In genomic region chr6:101198284-101198942, GRCm38 (mm10) we compare ENCODE assay signal across 8 mouse cellular contexts.
DNase-seq lines count a peak whose midpoint lies in the region; ATAC-seq and TF ChIP-seq lines count a peak whose summit lies in the region.
"Had no signal": no experiment of that assay in that cellular context is flagged by ENCODE, and none has a peak within 500 bp of the region (broad histone marks: within the 10 kb centered on the region; RNA-seq: fewer than 3 reads in every experiment).

No protein-coding gene starts in this region.

- H3K9me3 ChIP-seq in ES-Bruce4 (replicated peaks; ENCODE audit: control insufficient read depth, insufficient read depth, low read length, poor library complexity, severe bottlenecking): no peaks in the 10 kb centered on the region
- no peaks in the 10 kb centered on the region for H3K9me3 ChIP-seq in neural tube, embryonic 15.5 days (replicated peaks)

- H3K4me3 ChIP-seq in ES-Bruce4 (ENCODE audit: low read depth, low read length): peak overlapping the region; percentile 3; the same call in 1 of the 2 replicates
- peak overlapping the region; percentile 47 for H3K4me3 ChIP-seq in neural tube, embryonic 15.5 days (replicated peaks)

- no peak for TF ChIP-seq EP300 in ES-Bruce4 (IDR thresholded peaks at IDR 0.05; ENCODE audit: insufficient read depth, low read depth, low read length)

- WGBS in neural tube, embryonic 15.5 days: 2% methylated on average over 24 of the region's 24 CpGs

- no peak for TF ChIP-seq CTCF in ES-Bruce4 (IDR thresholded peaks at IDR 0.05; ENCODE audit: low read depth, low read length)

- H3K27ac ChIP-seq in ES-Bruce4 (ENCODE audit: insufficient read depth, low read length): no peak overlapping the region
- peak overlapping the region; percentile 80 for H3K27ac ChIP-seq in neural tube, embryonic 15.5 days (replicated peaks)
- H3K27ac ChIP-seq: liver, embryonic 14.5 days had no signal

- TF ChIP-seq POLR2A in ES-Bruce4 (IDR thresholded peaks at IDR 0.05; ENCODE audit: insufficient read depth, low read length): no peak

- H3K4me2 ChIP-seq in neural tube, embryonic 15.5 days: peak overlapping the region; percentile 85

- H3K36me3 ChIP-seq in ES-Bruce4 (ENCODE audit: control insufficient read depth, insufficient read depth, low read length, poor library complexity, severe bottlenecking): no peaks in the 10 kb centered on the region
- H3K36me3 ChIP-seq in neural tube, embryonic 15.5 days: no peaks in the 10 kb centered on the region

- ATAC-seq in neural tube, embryonic 15.5 days (ENCODE audit: low FRiP score): peak; percentile 56

- DNase-seq in Muller cell, postnatal 12 days (ENCODE audit: inconsistent ontology term): peak; percentile 49
- peak; percentile 20 to 40 for DNase-seq in frontal cortex, postnatal 10 days (ENCODE audit: low spot score in 2 of 2)
- DNase-seq in layer of hippocampus, postnatal 10 days (ENCODE audit: low spot score in 2 of 2): peak; percentile 22 to 23
- DNase-seq in gastrocnemius, postnatal 4 days (ENCODE audit: low spot score in 2 of 2): no peak
- DNase-seq in T-cell, adult 2 months (ENCODE audit: low spot score): no peak

- no peak overlapping the region for H3K9ac ChIP-seq in ES-Bruce4 (ENCODE audit: low read depth, poor library complexity, severe bottlenecking)
- H3K9ac ChIP-seq in neural tube, embryonic 15.5 days (replicated peaks): peak overlapping the region; percentile 47
- H3K9ac ChIP-seq: liver, embryonic 14.5 days had no signal

- no peaks in the 10 kb centered on the region for H3K4me1 ChIP-seq in ES-Bruce4 (ENCODE audit: control insufficient read depth, insufficient read depth, low read length)
- peaks cover 56% of the 10 kb centered on the region for H3K4me1 ChIP-seq in neural tube, embryonic 15.5 days

- H3K27me3 ChIP-seq in ES-Bruce4 (ENCODE audit: control insufficient read depth, insufficient read depth, low read length, poor library complexity, severe bottlenecking): no peaks in the 10 kb centered on the region
- no peaks in the 10 kb centered on the region for H3K27me3 ChIP-seq in neural tube, embryonic 15.5 days (replicated peaks)

Comparison
In these comparisons a context has a peak if more than half of its experiments do, and no peak if none do; other contexts are left out.
1. DNase-seq: peak in Muller cell, postnatal 12 days (single experiment), frontal cortex, postnatal 10 days (2 of 2) and layer of hippocampus, postnatal 10 days (2 of 2); none in gastrocnemius, postnatal 4 days (0 of 2) and T-cell, adult 2 months (single experiment).